Mouse (Mus musculus) NIH3T3 (cell line): ENCODE data around the gene Slc16a3.

Source experiments
- DNase-seq: peaks from one replicate; pipeline ENCODE4 v3.0.0-alpha.2; 2012; ENCODE audit warnings: low read depth

The Slc16a3 gene

DNA sequence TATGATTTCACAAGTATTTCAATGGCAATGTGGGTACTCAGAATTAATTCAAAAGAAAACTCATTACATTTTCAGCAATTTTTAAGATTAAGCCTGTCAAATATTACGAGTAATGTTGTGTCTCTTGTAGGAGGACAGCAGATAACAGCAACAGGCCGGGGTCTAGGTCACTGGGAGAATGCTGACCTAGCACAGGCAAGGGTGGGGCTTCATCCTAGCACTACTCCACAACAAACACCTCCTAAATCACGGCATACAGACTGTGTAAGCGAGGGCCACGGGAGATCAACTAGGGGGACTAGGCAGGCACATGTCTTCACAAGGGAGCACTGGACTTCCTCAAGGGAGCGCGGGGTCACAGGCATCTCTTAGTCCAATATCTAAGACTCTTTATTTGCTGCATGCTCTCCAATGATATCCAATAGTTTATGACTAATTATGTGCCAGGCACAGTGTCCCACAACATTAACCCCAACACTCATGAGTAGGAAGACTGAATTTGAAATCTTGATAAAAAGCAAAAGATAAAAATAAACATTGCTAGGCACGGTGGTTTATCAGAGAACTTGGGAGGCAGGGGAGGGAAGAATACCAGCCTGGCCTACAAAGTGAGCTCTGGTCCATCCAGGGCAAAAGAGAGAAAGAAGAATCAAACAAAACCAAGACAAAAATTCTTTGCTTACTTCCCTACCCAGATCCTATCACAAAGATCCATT, 31.6 kb downstream of the Slc16a3 start:
- DNase-seq: no peak

DNA sequence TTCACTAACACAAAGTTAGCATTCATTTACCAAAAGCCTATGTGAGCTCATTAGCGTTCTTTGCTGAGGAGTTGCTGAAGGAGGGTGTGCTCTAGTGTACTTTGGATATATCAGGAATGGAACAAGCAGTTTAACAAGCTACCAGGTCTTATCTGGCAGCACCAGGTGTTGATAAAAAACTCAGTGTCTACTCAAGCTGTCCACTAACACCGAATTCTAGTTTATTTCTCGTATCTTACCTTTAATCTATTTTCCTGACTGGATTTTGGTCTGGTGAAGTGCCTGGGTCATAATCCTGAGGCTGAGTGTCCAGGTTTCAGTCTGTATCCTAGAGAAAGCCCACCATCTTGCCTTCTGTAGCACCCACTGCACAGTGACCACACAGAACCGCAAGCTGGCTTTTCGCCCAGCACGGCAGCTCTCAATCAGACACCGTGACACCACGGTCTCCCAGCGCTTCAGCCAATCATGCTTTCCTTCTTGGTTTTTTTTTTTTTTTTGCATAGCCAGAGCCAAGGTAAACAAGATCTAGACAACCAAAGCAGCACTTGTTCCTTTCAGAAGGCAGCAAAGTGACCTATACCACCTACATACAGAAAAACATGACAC, 32.3 kb downstream of the Slc16a3 start:
- no peak for DNase-seq

DNA sequence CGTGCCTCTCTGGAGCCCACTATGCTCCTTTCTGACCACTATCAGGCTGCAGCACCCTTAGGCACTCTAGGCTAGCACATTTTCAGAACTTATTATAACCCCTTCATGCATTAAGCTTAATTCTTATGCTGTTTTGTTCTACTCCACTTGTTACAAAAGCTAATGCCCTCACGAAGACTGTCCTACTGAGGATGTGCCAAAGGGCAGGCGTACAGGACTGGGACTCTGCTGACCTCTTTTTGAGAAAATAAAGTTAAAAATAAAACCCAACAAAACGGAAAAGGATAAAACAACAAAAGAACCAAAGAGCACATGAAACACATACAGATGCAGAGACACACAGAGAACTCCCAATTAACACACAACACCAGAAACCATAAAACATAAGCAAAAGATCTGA, 33.4 kb downstream of the Slc16a3 start:
- no peak for DNase-seq

DNA sequence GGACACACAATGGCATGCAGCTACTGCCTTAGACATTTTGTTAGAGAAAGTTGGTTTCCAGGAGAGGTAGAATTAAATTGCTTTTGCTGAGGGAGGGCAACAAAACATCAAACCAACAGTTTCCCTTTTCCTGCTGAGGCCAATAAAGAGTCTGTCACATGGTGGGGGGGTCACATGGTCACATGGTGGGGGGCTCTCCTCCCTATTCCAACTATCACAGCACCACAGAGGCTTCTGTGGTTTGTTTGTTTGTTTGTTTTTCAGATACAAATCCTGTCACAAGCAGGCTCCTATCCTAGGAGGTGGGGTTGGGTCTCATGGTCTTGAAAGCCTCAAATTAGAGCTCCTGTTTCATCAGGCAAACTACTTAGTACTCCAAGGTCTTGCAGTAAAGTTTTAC, 34.2 kb downstream of the Slc16a3 start:
- no peak for DNase-seq

DNA sequence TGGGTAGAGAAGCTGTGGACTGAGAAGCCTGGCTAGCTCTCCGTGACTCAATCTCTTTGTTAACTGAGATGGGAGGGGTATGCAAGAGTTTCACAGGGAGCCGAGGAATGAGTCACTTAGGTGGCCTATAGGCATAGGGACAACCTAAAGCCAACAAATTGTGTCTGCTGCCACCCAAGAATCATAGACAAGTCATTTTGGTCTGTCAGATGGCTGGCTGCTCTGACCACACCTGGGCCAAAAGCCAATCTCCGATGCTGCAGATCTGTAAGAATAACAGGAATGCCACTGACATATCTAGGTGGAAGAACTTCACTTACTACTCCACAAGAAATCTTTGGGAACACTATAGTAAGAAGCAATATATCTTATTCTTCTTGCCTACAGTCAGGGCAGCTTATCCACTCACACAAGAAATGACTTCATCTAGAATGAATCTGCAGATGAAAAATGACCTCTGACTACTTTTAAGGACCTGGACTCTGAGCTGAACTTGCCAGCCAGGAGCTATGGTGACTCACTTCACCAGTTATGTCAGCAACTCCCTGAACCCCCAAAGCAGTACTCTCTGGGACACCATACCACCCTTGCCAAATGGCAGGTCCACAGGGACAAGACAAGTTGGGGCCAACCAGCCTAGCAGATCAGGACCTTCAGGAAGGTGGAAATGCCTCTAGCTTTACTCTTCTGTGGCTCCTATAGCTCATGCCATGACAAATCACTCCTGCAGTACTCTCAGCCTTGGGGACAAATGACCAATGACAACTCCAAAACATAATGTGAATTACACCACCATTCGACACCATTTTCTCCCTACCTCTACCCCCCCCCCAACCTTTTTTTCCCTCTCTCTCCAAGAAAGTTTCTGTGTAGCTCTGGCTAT, 36.4 kb downstream of the Slc16a3 start:
- peak; percentile 57 for DNase-seq

DNA sequence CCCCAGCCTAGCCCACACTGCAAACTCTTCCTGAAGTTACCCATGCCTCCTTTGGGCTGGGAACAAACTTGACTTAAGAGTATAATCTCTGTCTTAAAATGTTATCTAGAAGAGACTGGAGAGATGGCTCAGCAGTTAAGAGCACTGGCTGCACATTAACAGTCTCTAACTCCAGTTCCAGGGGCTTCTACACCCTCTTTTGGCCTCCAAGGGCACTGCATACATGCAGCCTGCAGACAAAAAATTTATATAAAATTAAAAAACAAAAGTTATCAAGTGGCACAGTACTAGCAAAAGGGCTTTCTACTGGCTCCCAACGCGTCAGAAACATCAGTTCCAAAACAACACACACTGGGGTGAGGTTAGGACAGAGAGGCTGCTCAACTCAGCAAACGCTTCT, 39.3 kb downstream of the Slc16a3 start:
- peak; percentile 17 for DNase-seq

DNA sequence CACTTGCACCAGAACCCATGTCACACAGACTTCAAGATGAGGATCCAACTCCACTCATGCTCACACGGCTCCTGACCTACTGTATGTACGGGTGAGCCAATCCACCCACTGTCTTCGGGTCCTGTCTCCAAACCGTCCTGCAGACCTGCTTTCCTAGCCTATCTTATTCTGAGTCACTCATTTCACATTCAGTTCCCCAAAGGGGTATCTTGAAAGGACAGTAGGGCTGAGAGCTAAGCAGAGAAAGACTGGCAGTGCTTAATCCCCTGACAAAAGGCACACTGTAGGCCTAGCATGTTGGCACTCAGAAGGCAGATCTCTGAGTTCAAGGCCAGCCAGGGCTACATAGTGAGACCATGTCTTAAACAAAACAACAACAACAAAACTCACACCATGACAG, 40.1 kb downstream of the Slc16a3 start:
- DNase-seq: no peak

DNA sequence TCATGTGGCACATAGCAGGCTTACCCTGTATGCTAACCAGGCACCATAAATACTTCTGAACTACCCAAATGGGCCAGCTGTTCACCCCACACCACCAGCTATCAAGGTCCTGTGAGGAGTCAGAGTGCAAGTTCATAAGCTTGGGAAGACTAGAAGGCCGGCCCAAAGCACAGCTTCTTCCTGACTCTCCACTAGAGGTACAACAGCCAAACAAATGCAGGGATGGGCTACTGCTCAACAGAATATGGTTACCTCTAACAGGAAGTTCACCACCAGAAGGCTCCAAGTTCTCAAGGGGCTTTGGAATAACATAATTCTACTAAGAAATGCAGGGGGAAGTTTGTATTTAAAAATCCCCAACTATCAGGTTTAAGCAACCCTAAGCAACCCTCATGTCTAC, 41.2 kb downstream of the Slc16a3 start:
- DNase-seq: peak; percentile 19

DNA sequence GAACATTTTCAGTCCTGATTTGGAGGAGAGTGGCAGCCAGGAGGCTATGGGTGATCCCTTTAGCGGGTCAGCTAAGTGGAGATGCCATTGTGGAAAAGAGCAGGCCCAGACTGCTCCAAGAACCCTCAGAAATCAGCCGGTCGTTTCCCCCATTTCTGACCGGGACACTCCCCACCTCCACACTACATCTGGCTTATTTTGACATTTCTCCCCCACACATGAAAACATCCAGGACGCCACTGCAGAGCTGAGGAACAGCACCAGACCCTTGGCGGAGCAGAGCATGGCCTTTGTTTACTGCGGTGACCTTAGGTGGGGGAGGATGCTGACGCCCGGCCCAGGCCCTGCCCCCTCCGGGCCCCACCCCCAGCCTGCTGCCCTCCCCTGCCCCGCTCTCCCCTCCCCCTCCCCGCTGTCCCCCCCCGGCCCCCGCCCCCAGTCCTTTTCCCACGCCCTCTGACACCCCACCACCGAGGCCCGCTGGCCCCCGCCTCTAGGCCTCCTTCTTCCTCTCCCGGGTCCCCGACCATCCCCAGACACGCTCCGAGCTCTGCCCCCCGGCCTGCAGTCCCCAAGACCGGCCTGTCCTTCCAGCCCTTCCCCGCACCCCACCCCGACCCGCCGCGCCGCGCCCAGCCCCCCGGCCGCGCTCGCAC, 42.0 kb downstream of the Slc16a3 start:
- peak; percentile 61 for DNase-seq

DNA sequence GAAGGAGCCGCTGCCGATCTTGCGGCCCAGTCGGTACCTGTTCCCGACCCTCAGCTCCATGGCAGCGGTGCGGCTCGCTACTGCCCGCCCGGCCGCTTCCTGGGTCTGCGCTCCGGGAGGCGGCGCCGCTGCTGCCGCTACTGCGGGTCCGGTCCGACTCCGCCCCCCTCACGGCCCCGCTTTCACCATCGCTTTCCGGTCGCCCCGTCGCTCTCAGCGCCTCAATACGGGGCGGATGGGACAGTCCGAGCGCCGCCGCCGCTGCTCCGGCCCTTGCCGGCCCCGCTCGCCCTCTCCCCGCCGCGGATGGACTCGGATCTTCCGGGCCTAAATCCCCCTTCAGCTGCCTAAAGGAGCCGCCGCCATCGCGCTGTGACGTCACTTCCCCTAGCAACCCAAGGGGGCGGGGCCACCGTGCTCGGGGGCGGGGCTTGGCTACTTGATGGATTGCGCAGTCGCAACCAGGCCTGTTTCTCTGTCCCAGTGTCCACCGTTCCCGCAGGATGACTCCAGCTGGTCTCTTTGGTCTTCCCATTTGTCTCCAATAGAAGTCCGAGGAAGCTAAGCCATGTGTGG, 42.8 kb downstream of the Slc16a3 start, which contains the start of gene Csnk1d:
TSS of gene Csnk1d (minus strand) at position 380 of the 576 bp plus-strand sequence.
- DNase-seq: peak; percentile 97

DNA sequence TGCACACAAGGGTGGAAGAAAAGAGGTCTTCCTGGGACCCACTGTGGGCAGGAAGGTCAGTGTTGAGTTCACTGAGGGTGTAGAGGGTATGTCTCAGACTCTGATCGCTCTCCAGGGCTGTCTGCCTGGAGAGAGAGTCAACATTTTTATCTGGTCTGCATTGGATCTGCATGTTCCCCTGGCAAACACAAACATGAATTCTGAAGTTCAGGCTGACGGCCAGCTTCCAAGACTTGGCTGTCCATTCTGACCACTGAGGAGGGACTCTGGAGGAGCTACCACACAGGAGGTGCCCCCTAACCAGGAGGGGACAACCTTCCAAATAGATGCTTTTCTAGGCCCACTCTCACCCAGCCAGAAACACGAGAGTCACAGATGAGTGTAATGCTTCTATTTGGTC, 43.5 kb downstream of the Slc16a3 start:
- DNase-seq: peak; percentile 44

DNA sequence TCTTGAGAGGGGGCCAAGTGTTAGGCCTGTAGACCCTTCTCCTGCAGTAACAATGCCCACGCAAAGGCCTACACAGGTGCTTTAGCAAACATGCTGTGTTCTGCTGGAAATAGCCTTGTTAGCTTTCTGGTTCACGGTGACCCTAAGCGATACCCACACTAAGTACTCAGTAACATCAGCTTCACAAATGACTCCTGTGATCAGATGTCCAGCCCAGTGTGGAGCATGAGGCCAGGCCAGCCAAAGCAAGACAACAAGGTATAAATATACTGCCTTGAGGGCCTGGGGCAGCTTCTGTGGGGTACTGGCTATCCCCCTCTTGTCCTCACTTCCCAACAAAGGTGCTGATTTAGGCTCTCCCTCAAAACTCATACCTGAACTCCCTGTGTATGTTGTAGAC, 44.8 kb downstream of the Slc16a3 start:
- no peak for DNase-seq

DNA sequence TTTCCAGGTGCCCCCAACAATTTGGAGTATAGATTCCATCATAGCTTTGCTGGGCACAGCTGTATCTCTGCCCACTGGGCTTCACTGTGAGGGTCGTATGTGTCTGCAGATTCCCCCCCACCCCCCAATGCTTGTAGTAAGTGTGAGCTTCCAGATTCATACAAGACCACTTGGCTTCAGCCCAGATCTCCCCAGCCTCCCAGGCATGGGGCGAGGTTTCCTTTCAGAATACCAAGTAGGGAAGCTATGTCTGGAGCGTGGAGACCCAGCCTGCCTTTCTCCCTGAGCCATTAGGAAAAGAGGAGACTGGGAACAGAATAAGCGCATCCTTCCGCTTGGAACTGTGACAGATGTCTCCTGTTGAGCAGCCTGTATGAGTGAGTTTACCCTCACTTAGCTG, 45.3 kb downstream of the Slc16a3 start:
- no peak for DNase-seq

DNA sequence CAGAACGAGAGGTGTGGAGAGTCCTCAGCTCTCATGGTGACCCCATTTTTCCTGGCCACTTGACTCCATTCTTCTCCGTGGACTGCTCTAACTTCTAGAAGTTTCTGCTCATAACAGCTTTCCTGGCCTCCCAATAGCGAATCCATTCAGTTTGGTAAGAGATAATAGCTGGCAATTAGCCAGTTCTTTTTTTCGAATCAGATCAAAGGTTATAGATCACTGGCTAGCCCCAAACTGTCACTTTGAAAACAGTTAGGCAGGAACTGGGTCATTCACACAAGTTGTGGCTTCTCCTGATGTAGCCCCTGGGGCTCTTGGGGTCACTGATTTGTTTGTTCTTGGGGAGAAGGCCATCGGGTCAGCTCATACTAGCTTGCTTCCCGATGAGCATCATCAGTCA, 46.5 kb downstream of the Slc16a3 start:
- no peak for DNase-seq

DNA sequence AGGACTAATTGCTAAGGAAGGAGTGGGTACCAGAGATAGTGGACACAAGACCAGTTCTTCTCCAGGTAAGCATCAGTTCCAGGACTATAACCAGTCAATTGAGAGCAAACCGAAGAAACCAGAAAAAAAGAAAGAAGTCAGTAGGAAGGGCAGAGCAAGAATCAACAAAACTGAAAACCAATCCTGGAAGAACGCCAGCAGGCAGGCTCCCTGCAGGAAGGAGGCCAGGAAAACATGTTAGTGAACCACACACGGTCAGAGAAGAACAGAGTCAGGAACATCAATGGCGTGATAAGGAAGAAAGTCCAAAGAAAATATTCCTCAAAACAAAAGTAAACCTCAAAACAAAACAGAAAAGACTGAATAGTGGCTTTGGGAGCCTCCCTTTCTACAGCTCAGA, 53.7 kb downstream of the Slc16a3 start:
- peak; percentile 73 for DNase-seq

DNA sequence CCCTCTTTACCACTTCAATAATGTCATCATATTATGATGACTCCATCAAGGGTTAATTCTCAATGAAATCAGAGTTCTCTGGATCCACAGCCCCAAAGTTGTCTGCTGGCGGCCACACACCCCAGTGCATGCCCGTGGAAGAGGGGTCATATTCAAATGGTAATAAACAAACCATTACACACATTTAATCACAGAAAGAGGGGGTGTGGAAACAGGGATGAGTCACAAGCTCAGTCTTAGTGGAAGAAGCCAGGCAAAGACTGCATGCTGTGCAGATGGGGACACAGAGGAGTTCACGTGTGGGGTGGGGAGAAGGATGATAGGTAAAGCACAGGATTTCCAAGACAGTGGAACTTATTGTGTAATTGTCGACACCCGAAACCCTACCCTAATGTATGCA, 56.0 kb downstream of the Slc16a3 start:
- peak; percentile 70 for DNase-seq

DNA sequence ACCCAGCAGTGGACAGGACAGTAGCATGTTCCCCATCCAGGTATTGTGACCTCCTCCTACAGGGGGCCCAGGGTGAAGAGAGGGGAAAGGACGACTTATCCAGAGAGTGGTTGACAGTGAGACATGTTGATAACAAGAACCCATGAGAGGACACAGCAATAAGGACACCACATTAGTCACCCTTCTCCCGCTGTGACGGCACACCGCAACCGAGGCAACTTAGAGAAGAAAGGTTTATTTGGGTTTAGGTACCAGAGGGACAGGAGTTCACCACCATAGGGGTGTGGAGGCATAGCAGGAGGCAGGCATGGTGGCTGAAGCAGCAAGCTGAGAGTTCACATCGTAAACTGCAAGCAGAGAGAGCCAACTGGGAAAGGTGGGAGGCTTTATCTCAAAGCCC, 57.9 kb downstream of the Slc16a3 start:
- DNase-seq: no peak

DNA sequence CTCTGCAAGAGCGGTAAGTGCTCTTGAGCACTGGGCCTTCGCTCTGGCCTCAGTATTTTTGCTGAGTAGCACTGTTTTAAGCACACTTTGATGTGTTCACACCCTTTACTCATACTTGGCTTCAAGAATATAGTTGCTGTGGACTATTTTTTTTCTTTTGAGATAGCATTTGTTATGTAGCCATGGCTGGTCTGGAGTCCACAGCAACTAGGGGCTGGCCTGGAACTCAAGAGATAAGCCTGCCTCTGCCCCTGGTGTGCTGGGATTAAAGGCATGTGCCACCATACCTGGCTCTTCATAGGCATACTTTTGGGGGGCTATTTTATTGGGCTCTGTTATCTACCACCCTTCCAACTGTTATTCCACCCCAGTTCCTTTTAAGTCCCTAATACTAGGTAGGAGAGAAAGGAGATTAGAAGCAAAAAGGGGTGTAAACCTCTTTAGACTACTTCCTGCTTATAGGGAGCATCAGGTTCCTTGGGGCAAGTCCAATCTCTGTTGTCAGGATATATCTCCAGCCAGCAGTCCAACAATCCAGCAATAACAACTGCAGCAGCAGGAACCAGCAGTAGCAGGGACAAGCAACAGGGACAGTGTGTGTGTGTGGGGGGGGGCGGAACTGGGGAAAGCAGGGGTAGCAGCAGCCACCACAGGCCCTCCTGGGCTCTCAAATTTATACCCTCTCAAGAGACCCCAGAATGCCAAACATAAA, 61.9 kb downstream of the Slc16a3 start:
- DNase-seq: no peak
